Mouse (Mus musculus) bone marrow macrophage, adult 2 months (primary cell): ENCODE results near the gene Phf21a.

Experiments used
- CTCF ChIP-seq: IDR thresholded peaks from 2 replicates; pipeline ENCODE4 v1.5.1; 2012; ENCODE audit warnings: low read depth, mild to moderate bottlenecking, low read length, moderate library complexity
- POLR2A ChIP-seq: IDR thresholded peaks from 2 replicates; pipeline ENCODE4 v1.6.1; 2012; ENCODE audit warnings: mild to moderate bottlenecking, low read depth, low read length, borderline replicate concordance

GRCm38 (mm10) chr2:92202319-92203040, 109.6 kb downstream of the Phf21a start:
- TF ChIP-seq POLR2A = no peak
- TF ChIP-seq CTCF = no peak
